ENCODE assay signal across 20 mouse cellular contexts in the genomic region with DNA sequence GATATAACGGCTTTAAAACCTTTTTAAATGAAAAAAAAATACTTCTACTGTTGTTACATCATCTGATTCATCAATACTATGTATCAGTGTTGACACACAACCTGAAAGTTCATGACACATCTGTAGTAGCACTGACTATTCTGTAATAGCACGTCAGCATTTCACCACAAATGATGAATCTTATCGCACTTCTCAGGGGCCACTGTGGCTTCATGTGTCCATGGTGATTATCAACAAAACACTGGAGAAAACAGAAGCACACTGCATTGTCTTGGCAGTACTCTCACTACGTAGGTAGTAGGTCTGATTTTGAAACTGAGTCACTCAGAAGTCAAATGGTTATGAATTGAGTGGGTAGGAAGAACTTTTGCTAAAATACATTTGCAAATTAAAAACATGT.
A peak's percentile ranks its signal among the peaks of the same experiment; 100 is the strongest.
DNase-seq lines count a peak whose midpoint lies in the region; ATAC-seq and TF ChIP-seq lines count a peak whose summit lies in the region.
"Had no signal": no experiment of that assay in that cellular context is flagged by ENCODE, and none has a peak within 500 bp of the region (broad histone marks: within the 10 kb centered on the region; RNA-seq: fewer than 3 reads in every experiment).

No protein-coding gene starts in this region.

- no peaks in the 10 kb centered on the region for H3K36me3 ChIP-seq in G1E (replicated peaks)
- H3K36me3 ChIP-seq: embryonic facial prominence, embryonic 10.5 days; heart, embryonic 15.5 days; liver, embryonic 12.5 days; neural tube, embryonic 13.5 days had no signal

- no peaks in the 10 kb centered on the region for H3K4me1 ChIP-seq in G1E (ENCODE audit: insufficient read depth, low read depth, low read length)
- no peaks in the 10 kb centered on the region for H3K4me1 ChIP-seq in lung, adult 2 months (ENCODE audit: control insufficient read depth, insufficient read depth, low read length)
- H3K4me1 ChIP-seq: embryonic facial prominence, embryonic 10.5 days; liver, embryonic 12.5 days; neural tube, embryonic 13.5 days had no signal

- no peak overlapping the region for H3K4me3 ChIP-seq in G1E (ENCODE audit: low read depth, low read length)
- no peak overlapping the region for H3K4me3 ChIP-seq in lung, adult 2 months (replicated peaks; ENCODE audit: extremely low read depth, low read depth, low read length)
- H3K4me3 ChIP-seq: embryonic facial prominence, embryonic 10.5 days; heart, embryonic 15.5 days; left cerebral cortex, adult 2 months; liver, embryonic 12.5 days; neural tube, embryonic 13.5 days had no signal

- no peaks in the 10 kb centered on the region for H3K9me3 ChIP-seq in G1E (replicated peaks)
- H3K9me3 ChIP-seq: embryonic facial prominence, embryonic 10.5 days; heart, embryonic 15.5 days; liver, embryonic 12.5 days; neural tube, embryonic 13.5 days had no signal

- no peak for TF ChIP-seq CTCF in G1E (IDR thresholded peaks at IDR 0.05; ENCODE audit: low read depth, low read length)
- TF ChIP-seq CTCF in lung, adult 2 months (IDR thresholded peaks at IDR 0.05; ENCODE audit: insufficient read depth, low read length) = no peak

- ATAC-seq in G1E (ENCODE audit: extremely low read depth, insufficient number of reproducible peaks, low FRiP score, poor library complexity, severe bottlenecking) = peak; percentile 85
- ATAC-seq in granulocyte monocyte progenitor cell, adult 5-6 weeks (replicated peaks; ENCODE audit: poor library complexity, severe bottlenecking) = peak; percentile 68
- peak; percentile 93 for ATAC-seq in megakaryocyte, adult 5-6 weeks (ENCODE audit: poor library complexity, severe bottlenecking)
- ATAC-seq: forebrain, postnatal 0 days; liver, embryonic 12.5 days had no signal

- DNase-seq in heart, adult 18-20 months = peak; percentile 44 to 54
- DNase-seq in heart, postnatal 25 days (ENCODE audit: low spot score) = no peak
- no peak for DNase-seq in G1E (ENCODE audit: low spot score)
- DNase-seq in lung, adult 18-20 months = no peak
- no peak for DNase-seq in cerebellum, adult 18-20 months
- no peak for DNase-seq in lung, adult 2 months
- DNase-seq: adrenal gland, postnatal 10 days; cerebellum, adult 11-12 months; cerebellum, postnatal 36 days; forebrain, postnatal 0 days; gastrocnemius, postnatal 10 days; kidney, adult 9 months; lung, postnatal 10 days had no signal

- no peak for TF ChIP-seq POLR2A in lung, adult 2 months (IDR thresholded peaks at IDR 0.05; ENCODE audit: borderline replicate concordance, extremely low read depth, low read depth, low read length)

- WGBS in lung, adult 2 months = 59% methylated on average over 4 of the region's 4 CpGs

- intact Hi-C loops in heart, postnatal 25 days (cut with DNase I) = no loop called here

- no peaks in the 10 kb centered on the region for H3K27me3 ChIP-seq in G1E (ENCODE audit: insufficient read depth, low read length)
- H3K27me3 ChIP-seq: heart, embryonic 15.5 days; liver, embryonic 12.5 days; neural tube, embryonic 13.5 days had no signal

Comparison
In these comparisons a context has a peak if more than half of its experiments do, and no peak if none do; other contexts are left out.
1. DNase-seq: peak in heart, adult 18-20 months (2 of 2); none in heart, postnatal 25 days (single experiment), G1E (single experiment), lung, adult 18-20 months (0 of 2), cerebellum, adult 18-20 months (0 of 2) and lung, adult 2 months (single experiment).
2. Peak in every context shown above with its lines, with median percentiles within 50 percentile points of each other: ATAC-seq.